ENCODE assay signal across 18 mouse cellular contexts in genomic region chr10:107912084-107912573, GRCm38 (mm10). TPM values are rescaled to one million over a fixed set of nuclear protein-coding genes. Genes with fewer than 3 reads are reported as not detected.
"Had no signal": no experiment of that assay in that cellular context is flagged by ENCODE, and none has a peak within 500 bp of the region (broad histone marks: within the 10 kb centered on the region; RNA-seq: fewer than 3 reads in every experiment).

Gene Otogl, minus strand, starts transcription at chr10:107912134.

- H3K9me3 ChIP-seq: neural tube, embryonic 15.5 days; stomach, embryonic 15.5 days had no signal

- H3K27ac ChIP-seq: neural tube, embryonic 13.5 days; neural tube, embryonic 15.5 days; stomach, embryonic 15.5 days; stomach, postnatal 0 days had no signal

- H3K4me2 ChIP-seq: neural tube, embryonic 13.5 days; neural tube, embryonic 15.5 days; stomach, embryonic 15.5 days had no signal

- H3K4me3 ChIP-seq: neural tube, embryonic 13.5 days; neural tube, embryonic 15.5 days; stomach, embryonic 15.5 days had no signal

- H3K36me3 ChIP-seq: neural tube, embryonic 13.5 days; neural tube, embryonic 15.5 days; stomach, embryonic 15.5 days had no signal

- H3K4me1 ChIP-seq: neural tube, embryonic 13.5 days; neural tube, embryonic 15.5 days; stomach, embryonic 15.5 days had no signal

- H3K9ac ChIP-seq: neural tube, embryonic 13.5 days; neural tube, embryonic 15.5 days; stomach, embryonic 15.5 days had no signal

- DNase-seq: retina, postnatal 1 day; right cerebral cortex, adult 18-20 months; right cerebral cortex, postnatal 14 days; right cerebral cortex, postnatal 25 days; right cerebral cortex, postnatal 4 days; spleen, adult 18-20 months; thymus, adult 18-20 months; thymus, adult 2 months; thymus, postnatal 14 days; thymus, postnatal 25 days; thymus, postnatal 36 days; thymus, postnatal 4 days had no signal

- H3K27me3 ChIP-seq: neural tube, embryonic 13.5 days; neural tube, embryonic 15.5 days; stomach, embryonic 15.5 days had no signal

RNA-seq across cellular contexts. Expression of gene Otogl, which starts in this region (rescaled TPM):
- total RNA-seq: neutrophil, adult 5-6 weeks had no signal
- polyA plus RNA-seq: neural tube, embryonic 13.5 days; spleen, adult 2 months had no signal
